In genomic region chr4:109664091-109664490, GRCm38 (mm10) we compare ENCODE assay signal across 8 mouse cellular contexts. TPM values are rescaled to one million over a fixed set of nuclear protein-coding genes. Genes with fewer than 3 reads are reported as not detected.
A peak's percentile ranks its signal among the peaks of the same experiment; 100 is the strongest.
DNase-seq lines count a peak whose midpoint lies in the region; ATAC-seq and TF ChIP-seq lines count a peak whose summit lies in the region.
"Had no signal": no experiment of that assay in that cellular context is flagged by ENCODE, and none has a peak within 500 bp of the region (broad histone marks: within the 10 kb centered on the region; RNA-seq: fewer than 3 reads in every experiment).

No protein-coding gene starts in this region.

- 0 out of 2 replicates have a peak overlapping the region, but pooled peaks have one; percentile 10 for H3K4me3 ChIP-seq in kidney, embryonic 16.5 days (ENCODE audit: low read length)
- peak overlapping the region; percentile 87 to 95 for H3K4me3 ChIP-seq in MEL (ENCODE audit: control insufficient read depth in 1 of 2, insufficient read depth in 1 of 2, low read depth in 2 of 2, low read length in 2 of 2)
- peak overlapping the region; percentile 34 for H3K4me3 ChIP-seq in embryonic fibroblast, embryonic 13.5 days (ENCODE audit: insufficient read depth, low read length)
- peak overlapping the region; percentile 76 for H3K4me3 ChIP-seq in liver, embryonic 12.5 days

- H3K9me3 ChIP-seq in kidney, embryonic 16.5 days (ENCODE audit: low read length): no peaks in the 10 kb centered on the region
- H3K9me3 ChIP-seq in MEL (replicated peaks; ENCODE audit: insufficient read depth, low read length): no peaks in the 10 kb centered on the region
- H3K9me3 ChIP-seq in liver, embryonic 12.5 days (replicated peaks): no peaks in the 10 kb centered on the region

- H3K36me3 ChIP-seq in kidney, embryonic 16.5 days (ENCODE audit: insufficient read depth, low read length): no peaks in the 10 kb centered on the region
- peaks cover 0 to 15% of the 10 kb centered on the region in 2 experiments; a peak in 3 of 4 replicates for H3K36me3 ChIP-seq in MEL (ENCODE audit: control insufficient read depth in 1 of 2, insufficient read depth in 2 of 2, low read length in 2 of 2)
- H3K36me3 ChIP-seq in liver, embryonic 12.5 days: peaks cover 4% of the 10 kb centered on the region; the same call in 1 of the 2 replicates

- DNase-seq in kidney, postnatal 10 days: no peak
- DNase-seq in MEL (ENCODE audit: low read depth, low spot score): peak; percentile 28
- no peak for DNase-seq in thymus, postnatal 25 days
- DNase-seq: cerebellum, postnatal 25 days had no signal

- TF ChIP-seq POLR2A in MEL (IDR thresholded peaks at IDR 0.05; ENCODE audit: control insufficient read depth in 1 of 2, insufficient read depth in 1 of 2, low read depth in 1 of 2, low read length in 2 of 2, poor library complexity in 1 of 2): no peak
- TF ChIP-seq POLR2A in embryonic fibroblast, embryonic 13.5 days (IDR thresholded peaks at IDR 0.05; ENCODE audit: low read depth, low read length): no peak

- 8% methylated on average over 5 of the region's 5 CpGs for WGBS in kidney, embryonic 16.5 days
- WGBS in liver, embryonic 12.5 days (ENCODE audit: insufficient replicate concordance): 13% methylated on average over 5 of the region's 5 CpGs

- no peak for ATAC-seq in kidney, embryonic 16.5 days (ENCODE audit: low FRiP score, low TSS enrichment)
- ATAC-seq in liver, embryonic 12.5 days: no peak
- ATAC-seq in inflammation-experienced regulatory T-cells, adult 6 months: no peak

- H3K4me1 ChIP-seq in kidney, embryonic 16.5 days (ENCODE audit: insufficient read depth, low read length): peaks cover 15% of the 10 kb centered on the region
- H3K4me1 ChIP-seq in MEL (ENCODE audit: control insufficient read depth in 1 of 2, insufficient read depth in 2 of 2, low read length in 2 of 2): peaks cover 6 to 12% of the 10 kb centered on the region in 2 experiments
- H3K4me1 ChIP-seq in embryonic fibroblast, embryonic 13.5 days (ENCODE audit: control insufficient read depth, insufficient read depth, low read length): no peaks in the 10 kb centered on the region
- H3K4me1 ChIP-seq in liver, embryonic 12.5 days: peaks cover 23% of the 10 kb centered on the region

- no peak for TF ChIP-seq RAD21 in MEL (IDR thresholded peaks at IDR 0.05; ENCODE audit: low read depth, low read length)

- no peak overlapping the region for H3K27ac ChIP-seq in kidney, embryonic 16.5 days (ENCODE audit: low read length)
- H3K27ac ChIP-seq in MEL (ENCODE audit: control insufficient read depth, low read depth, low read length): no peak overlapping the region
- H3K27ac ChIP-seq in embryonic fibroblast, embryonic 13.5 days (ENCODE audit: insufficient read depth, low read length): no peak overlapping the region
- H3K27ac ChIP-seq in liver, embryonic 12.5 days: no peak overlapping the region

- TF ChIP-seq EP300 in MEL (IDR thresholded peaks at IDR 0.05; ENCODE audit: low read depth in 1 of 2, low read length in 2 of 2): no peak

- H3K9ac ChIP-seq in kidney, embryonic 16.5 days (replicated peaks; ENCODE audit: low read length): no peak overlapping the region
- peak overlapping the region; percentile 94 for H3K9ac ChIP-seq in MEL (ENCODE audit: control insufficient read depth, low read depth, low read length, poor library complexity, severe bottlenecking)
- H3K9ac ChIP-seq in liver, embryonic 12.5 days: peak overlapping the region; percentile 91

- TF ChIP-seq CTCF in MEL (IDR thresholded peaks at IDR 0.05 in 2 of 3, conservative IDR thresholded peaks at IDR 0.05 in 1 of 3; ENCODE audit: control insufficient read depth in 1 of 3, insufficient read depth in 1 of 3, low read depth in 2 of 3, low read length in 3 of 3, poor library complexity in 1 of 3, severe bottlenecking in 1 of 3): no peak
- no peak for TF ChIP-seq CTCF in embryonic fibroblast, embryonic 13.5 days (IDR thresholded peaks at IDR 0.05; ENCODE audit: borderline replicate concordance, insufficient read depth, low read length)

- H3K27me3 ChIP-seq in kidney, embryonic 16.5 days (ENCODE audit: insufficient read depth, low read length): peaks cover 39% of the 10 kb centered on the region
- H3K27me3 ChIP-seq in MEL (ENCODE audit: control insufficient read depth in 1 of 2, insufficient read depth in 2 of 2, low read length in 2 of 2): no peaks in the 10 kb centered on the region
- H3K27me3 ChIP-seq in liver, embryonic 12.5 days (replicated peaks): peaks cover 35% of the 10 kb centered on the region

- no peak overlapping the region for H3K4me2 ChIP-seq in kidney, embryonic 16.5 days (replicated peaks; ENCODE audit: low read depth, low read length)
- H3K4me2 ChIP-seq in liver, embryonic 12.5 days: peak overlapping the region; percentile 93

- H3K79me2 ChIP-seq in MEL (ENCODE audit: control insufficient read depth, insufficient read depth, low read length, poor library complexity): peaks cover 35% of the 10 kb centered on the region

TF ChIP-seq in MEL, 35 proteins besides CTCF, POLR2A, EP300 and RAD21:
- TF ChIP-seq NRF1 (IDR thresholded peaks at IDR 0.05; ENCODE audit: insufficient read depth, low read depth, low read length, poor library complexity, severe bottlenecking): no peak
- no peak for TF ChIP-seq GATA1 (IDR thresholded peaks at IDR 0.05; ENCODE audit: low read depth, low read length)
- TF ChIP-seq ZMIZ1 (IDR thresholded peaks at IDR 0.05; ENCODE audit: low read depth, low read length): no peak
- no peak for TF ChIP-seq MAFK (IDR thresholded peaks at IDR 0.05; ENCODE audit: borderline replicate concordance, low read depth, low read length)
- TF ChIP-seq MAZ (IDR thresholded peaks at IDR 0.05; ENCODE audit: low read depth, low read length): no peak
- no peak for TF ChIP-seq ETS1 (IDR thresholded peaks at IDR 0.05; ENCODE audit: low read depth, low read length)
- TF ChIP-seq ZNF384 (IDR thresholded peaks at IDR 0.05; ENCODE audit: low read depth, low read length): no peak
- no peak for TF ChIP-seq JUND (IDR thresholded peaks at IDR 0.05; ENCODE audit: low read depth, low read length)
- TF ChIP-seq POLR2AphosphoS2 (IDR thresholded peaks at IDR 0.05; ENCODE audit: low read length): no peak
- no peak for TF ChIP-seq KAT2A (conservative IDR thresholded peaks at IDR 0.05; ENCODE audit: low read depth, low read length)
- no peak for TF ChIP-seq GABPA (IDR thresholded peaks at IDR 0.05; ENCODE audit: low read depth, low read length)
- TF ChIP-seq MYB (IDR thresholded peaks at IDR 0.05; ENCODE audit: low read depth, low read length): no peak
- TF ChIP-seq CHD2 (IDR thresholded peaks at IDR 0.05; ENCODE audit: low read length): no peak
- no peak for TF ChIP-seq MAX (IDR thresholded peaks at IDR 0.05; ENCODE audit: low read length)
- TF ChIP-seq CHD1 (IDR thresholded peaks at IDR 0.05; ENCODE audit: low read depth, low read length): 0 out of 2 replicates have a peak, but pooled peaks have one; percentile 66
- TF ChIP-seq MEF2A (IDR thresholded peaks at IDR 0.05; ENCODE audit: extremely low read depth, insufficient replicate concordance, low read depth, low read length, poor library complexity, severe bottlenecking): no peak
- TF ChIP-seq SMC3 (IDR thresholded peaks at IDR 0.05; ENCODE audit: low read depth, low read length): no peak
- peak; percentile 75 for TF ChIP-seq MXI1 (IDR thresholded peaks at IDR 0.05; ENCODE audit: low read depth, low read length)
- TF ChIP-seq RCOR1 (IDR thresholded peaks at IDR 0.05; ENCODE audit: low read depth, low read length): 0 out of 2 replicates have a peak, but pooled peaks have one; percentile 33

RNA-seq across cellular contexts. Expression of gene Cdkn2c, which starts 2.9 kb away (rescaled TPM):
- 4.5 and 4.9 TPM in 2 replicates for polyA plus RNA-seq in kidney, embryonic 16.5 days (2015; fragmentation: Nextera tagmentation; extraction: Ambion mirVana)
- 18.6 and 21.0 TPM in 2 replicates for total RNA-seq in MEL (2012; rRNA removed)
- polyA plus RNA-seq in MEL (2012; ENCODE audit: insufficient read depth in 1 of 2, insufficient read length in 2 of 2, low read depth in 1 of 2, low replicate concordance in 2 of 2, missing spikeins in 1 of 2): 10 to 100 TPM in 1 of 2 experiments, not detected in 1; 26.8 TPM
- polyA plus RNA-seq in embryonic fibroblast, embryonic 13.5 days (2011; ENCODE audit: insufficient read length, low read depth, missing spikeins): 14.4 and 21.7 TPM in 2 replicates
- 14.8 and 15.7 TPM in 2 replicates for polyA plus RNA-seq in liver, embryonic 12.5 days (2016; fragmentation: Nextera tagmentation; extraction: Ambion mirVana)
- 10 to 100 TPM; 20.4 to 34.9 (median 20.9) TPM for polyA plus RNA-seq in inflammation-experienced regulatory T-cells, adult 6 months (2017; shearing (Covaris generic))

RNA-seq across cellular contexts. Expression of gene Faf1, which starts 12.3 kb away (rescaled TPM):
- polyA plus RNA-seq in kidney, embryonic 16.5 days (2015; fragmentation: Nextera tagmentation; extraction: Ambion mirVana): 17.8 and 18.8 TPM in 2 replicates
- 37.6 and 39.2 TPM in 2 replicates for total RNA-seq in MEL (2012; rRNA removed)
- 10 to 100 TPM in 1 of 2 experiments, not detected in 1; 36.5 TPM for polyA plus RNA-seq in MEL (2012; ENCODE audit: insufficient read depth in 1 of 2, insufficient read length in 2 of 2, low read depth in 1 of 2, low replicate concordance in 2 of 2, missing spikeins in 1 of 2)
- polyA plus RNA-seq in embryonic fibroblast, embryonic 13.5 days (2011; ENCODE audit: insufficient read length, low read depth, missing spikeins): 46.9 and 58.8 TPM in 2 replicates
- 31.3 and 31.4 TPM in 2 replicates for polyA plus RNA-seq in liver, embryonic 12.5 days (2016; fragmentation: Nextera tagmentation; extraction: Ambion mirVana)
- polyA plus RNA-seq in inflammation-experienced regulatory T-cells, adult 6 months (2017; shearing (Covaris generic)): 1 to 10 TPM; 3.1 to 5.0 (median 4.8) TPM

Comparison
In these comparisons a context has a peak if more than half of its experiments do, and no peak if none do; other contexts are left out.
1. H3K4me3 ChIP-seq: peak in every context shown above with its lines; median percentile 91 in MEL; 76 in liver, embryonic 12.5 days; 34 in embryonic fibroblast, embryonic 13.5 days; 10 in kidney, embryonic 16.5 days.